Mouse (Mus musculus): ENCODE measurements at regions not wholly inside any gene's neighbourhood (a gene's known extent, or its start where the extent isn't known, plus 50 kb on each side); places are given as distances from the start of the nearest gene placed in this dataset.

DNA sequence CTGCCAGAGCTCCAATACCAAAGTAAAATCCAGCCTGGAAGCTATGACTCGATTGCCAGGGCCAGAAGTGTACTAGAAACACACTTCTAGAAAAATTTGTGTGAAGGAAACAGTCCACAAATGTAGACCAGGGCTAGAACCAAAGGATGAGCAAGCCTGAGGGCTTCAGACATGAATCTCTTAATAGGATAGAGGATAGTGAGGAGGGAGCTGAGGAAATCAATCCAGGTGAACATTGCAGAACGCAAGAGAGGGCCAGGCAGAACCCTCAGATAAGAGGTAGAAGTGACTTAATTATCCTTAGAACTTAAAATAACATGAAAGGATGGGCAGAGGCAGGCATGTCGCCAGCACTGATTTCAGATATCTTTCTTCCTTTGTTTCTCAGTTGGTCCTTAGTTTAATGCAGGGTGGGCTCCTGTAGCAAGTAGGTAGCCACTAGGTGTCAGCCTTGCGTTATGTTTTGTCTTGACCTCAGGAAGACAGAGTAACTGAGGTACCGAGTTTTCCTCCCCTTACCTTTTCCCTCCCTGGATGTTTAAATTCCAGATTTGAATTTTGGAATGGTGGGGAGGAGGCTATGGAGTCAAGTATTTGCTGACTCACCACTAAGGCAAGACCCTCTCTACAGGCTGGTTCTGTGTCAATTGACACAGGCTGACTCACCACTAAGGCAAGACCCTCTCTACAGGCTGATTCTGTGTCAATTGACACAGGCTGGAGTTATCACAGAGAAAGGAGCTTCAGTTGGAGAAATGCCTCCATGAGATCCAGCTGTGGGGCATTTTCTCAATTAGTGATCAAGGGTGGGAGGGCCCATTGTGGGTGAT, 52.2 kb upstream of the Cp start:
- TF ChIP-seq CTCF (IDR thresholded peaks at IDR 0.05; ENCODE audit: extremely low read depth, insufficient read depth, low read length) (peak; percentile 74), POLR2A (IDR thresholded peaks at IDR 0.05; ENCODE audit: extremely low read depth, insufficient read depth, low read length) (no peak)
- H3K4me3 ChIP-seq (ENCODE audit: insufficient read depth, low read length) = no peak overlapping the region
- no peak overlapping the region for H3K27ac ChIP-seq (ENCODE audit: insufficient read depth, low read length)
- no peaks in the 10 kb centered on the region for H3K4me1 ChIP-seq (ENCODE audit: control insufficient read depth, insufficient read depth, low read length)
